Mouse (Mus musculus): ENCODE measurements at regions not wholly inside any gene's neighbourhood (a gene's known extent, or its start where the extent isn't known, plus 50 kb on each side); places are given as distances from the start of the nearest gene placed in this dataset.
"Not testable (repeated sequence)": the region's sequence is repeated elsewhere in the genome, so short reads cannot be mapped to it uniquely, and the experiment has no call there.

- no peak for DNase-seq
These were observed 321.0 kb downstream of the Tm4sf1 start for GRCm38 (mm10) chr3:56980593-56981304.

- no peak for DNase-seq
These were observed 335.8 kb downstream of the Tm4sf1 start for GRCm38 (mm10) chr3:56966008-56966407.

- no peak for DNase-seq
These were observed 336.3 kb downstream of the Tm4sf1 start for GRCm38 (mm10) chr3:56965444-56965843.

- DNase-seq = no peak
These were observed 337.6 kb downstream of the Tm4sf1 start for GRCm38 (mm10) chr3:56964156-56964555.

- DNase-seq = no peak
These were observed 338.5 kb downstream of the Tm4sf1 start for GRCm38 (mm10) chr3:56963251-56963650.

- DNase-seq = no peak
These were observed 339.4 kb downstream of the Tm4sf1 start for GRCm38 (mm10) chr3:56962248-56963013.

GRCm38 (mm10) chr3:56956978-56957377, 344.8 kb downstream of the Tm4sf1 start:
- no peak for DNase-seq

GRCm38 (mm10) chr3:56955799-56956121, 346.0 kb downstream of the Tm4sf1 start:
- DNase-seq = no peak

GRCm38 (mm10) chr3:56955098-56955798, 346.5 kb downstream of the Tm4sf1 start:
- no peak for DNase-seq

- DNase-seq = not testable (repeated sequence)
These were observed 359.2 kb downstream of the Tm4sf1 start for GRCm38 (mm10) chr3:56942557-56942956.

- DNase-seq = not testable (repeated sequence)
These were observed 372.8 kb downstream of the Tm4sf1 start for GRCm38 (mm10) chr3:56928940-56929339.

GRCm38 (mm10) chr3:56898491-56898890, 403.3 kb downstream of the Tm4sf1 start:
- no peak for DNase-seq

- no peak for DNase-seq
These were observed 424.7 kb downstream of the Tm4sf1 start for GRCm38 (mm10) chr3:56877062-56877461.

GRCm38 (mm10) chr3:56863591-56863990, 438.2 kb downstream of the Tm4sf1 start:
- no peak for DNase-seq

GRCm38 (mm10) chr3:56859841-56860240, 441.9 kb downstream of the Tm4sf1 start:
- no peak for DNase-seq

GRCm38 (mm10) chr3:56845462-56845770, 456.4 kb downstream of the Tm4sf1 start:
- DNase-seq = no peak

GRCm38 (mm10) chr3:56844681-56845461, 456.9 kb downstream of the Tm4sf1 start:
- no peak for DNase-seq

GRCm38 (mm10) chr3:56837176-56837575, 464.6 kb downstream of the Tm4sf1 start:
- no peak for DNase-seq

GRCm38 (mm10) chr3:56830315-56831097, 471.3 kb downstream of the Tm4sf1 start:
- no peak for DNase-seq

GRCm38 (mm10) chr3:56824157-56824556, 477.6 kb downstream of the Tm4sf1 start:
- no peak for DNase-seq

- DNase-seq = no peak
These were observed 491.2 kb downstream of the Tm4sf1 start for GRCm38 (mm10) chr3:56810548-56811071.

All from gastrocnemius, postnatal 25 days (tissue).